Mouse (Mus musculus): ENCODE measurements around the gene Vps11. TPM values are rescaled to one million over a fixed set of nuclear protein-coding genes. Genes with fewer than 3 reads are reported as not detected.

Gene Vps11
- polyA plus RNA-seq, 1 experiment from 2014 or later: 27.6 TPM

DNA sequence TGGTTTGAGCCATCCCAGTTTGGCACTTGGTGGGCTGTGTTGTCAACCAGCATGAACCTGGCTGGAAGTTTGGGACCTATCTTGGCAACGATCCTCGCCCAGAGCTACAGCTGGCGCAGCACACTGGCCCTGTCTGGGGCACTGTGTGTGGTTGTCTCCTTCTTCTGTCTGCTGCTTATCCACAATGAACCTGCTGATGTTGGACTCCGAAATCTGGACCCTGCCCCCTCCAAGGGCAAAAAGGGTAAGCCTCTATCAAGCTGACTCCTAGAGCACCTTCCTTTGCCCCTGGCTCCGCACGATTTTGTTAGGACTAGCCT lies 38.3 kb upstream of the Vps11 start:
- ATAC-seq (replicated peaks; ENCODE audit: insufficient number of reproducible peaks, low FRiP score, low TSS enrichment, low read depth): no peak
- Histone ChIP-seq H3K4me1 (ENCODE audit: control insufficient read depth, insufficient read depth, low read length) (peaks cover 3% of the 10 kb centered on the region; the same call in 1 of the 2 replicates), H3K4me2 (ENCODE audit: low read depth, low read length) (no peak overlapping the region), H3K27ac (replicated peaks; ENCODE audit: low read depth, low read length) (no peak overlapping the region), H3K36me3 (replicated peaks; ENCODE audit: control insufficient read depth, insufficient read depth, low read depth, low read length) (peaks cover 2% of the 10 kb centered on the region; the same call in 1 of the 2 replicates), H3K27me3 (ENCODE audit: control insufficient read depth, insufficient read depth, low read length) (no peaks in the 10 kb centered on the region), H3K9me3 (replicated peaks; ENCODE audit: control insufficient read depth, low read length) (no peaks in the 10 kb centered on the region), H3K4me3 (ENCODE audit: low read depth, low read length) (no peak overlapping the region), H3K9ac (replicated peaks; ENCODE audit: low read length) (no peak overlapping the region)
- 90% methylated on average over 6 of the region's 6 CpGs for WGBS
- DNase-seq (ENCODE audit: low spot score): no peak

DNA sequence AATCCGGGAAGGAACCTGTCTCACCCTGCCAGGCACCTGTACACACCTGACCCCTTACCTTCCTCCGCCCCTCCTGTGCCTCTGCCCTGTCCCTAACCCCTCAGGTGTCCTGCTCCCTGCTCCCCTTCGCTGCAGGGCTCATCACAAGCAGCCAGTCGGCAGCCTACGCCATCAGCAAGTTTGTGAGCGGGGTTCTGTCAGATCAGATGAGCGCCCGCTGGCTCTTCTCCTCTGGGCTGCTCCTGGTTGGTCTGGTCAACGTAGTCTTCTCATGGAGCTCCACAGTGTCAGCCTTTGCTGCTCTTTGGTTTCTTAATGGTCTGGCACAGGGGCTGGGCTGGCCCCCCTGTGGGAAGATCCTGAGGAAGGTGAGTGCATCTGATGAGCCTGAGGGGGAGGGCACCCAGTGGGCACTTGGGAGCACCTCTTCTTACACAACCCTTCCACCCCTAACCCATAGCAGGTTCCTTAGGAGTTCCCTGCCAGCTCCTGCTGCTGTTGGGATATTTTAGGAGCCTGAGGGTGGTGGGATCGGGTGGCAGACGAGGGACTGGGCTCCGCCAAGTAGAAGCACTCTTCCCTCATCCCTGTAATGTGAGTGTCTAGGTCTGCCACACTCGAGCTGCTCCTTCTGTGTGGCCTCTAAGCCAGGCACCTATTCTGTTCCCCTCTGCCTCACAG lies 37.8 kb upstream of the Vps11 start:
- no peak for DNase-seq (ENCODE audit: low spot score)
- H3K27ac ChIP-seq (replicated peaks; ENCODE audit: low read depth, low read length): no peak overlapping the region
- H3K4me2 ChIP-seq (ENCODE audit: low read depth, low read length): no peak overlapping the region
- no peak overlapping the region for H3K9ac ChIP-seq (replicated peaks; ENCODE audit: low read length)
- no peak overlapping the region for H3K4me3 ChIP-seq (ENCODE audit: low read depth, low read length)
- no peaks in the 10 kb centered on the region for H3K27me3 ChIP-seq (ENCODE audit: control insufficient read depth, insufficient read depth, low read length)
- peaks cover 3% of the 10 kb centered on the region; the same call in 1 of the 2 replicates for H3K4me1 ChIP-seq (ENCODE audit: control insufficient read depth, insufficient read depth, low read length)
- peaks cover 2% of the 10 kb centered on the region; the same call in 1 of the 2 replicates for H3K36me3 ChIP-seq (replicated peaks; ENCODE audit: control insufficient read depth, insufficient read depth, low read depth, low read length)
- H3K9me3 ChIP-seq (replicated peaks; ENCODE audit: control insufficient read depth, low read length): no peaks in the 10 kb centered on the region
- no peak for ATAC-seq (replicated peaks; ENCODE audit: insufficient number of reproducible peaks, low FRiP score, low TSS enrichment, low read depth)
- 80% methylated on average over 13 of the region's 13 CpGs for WGBS

DNA sequence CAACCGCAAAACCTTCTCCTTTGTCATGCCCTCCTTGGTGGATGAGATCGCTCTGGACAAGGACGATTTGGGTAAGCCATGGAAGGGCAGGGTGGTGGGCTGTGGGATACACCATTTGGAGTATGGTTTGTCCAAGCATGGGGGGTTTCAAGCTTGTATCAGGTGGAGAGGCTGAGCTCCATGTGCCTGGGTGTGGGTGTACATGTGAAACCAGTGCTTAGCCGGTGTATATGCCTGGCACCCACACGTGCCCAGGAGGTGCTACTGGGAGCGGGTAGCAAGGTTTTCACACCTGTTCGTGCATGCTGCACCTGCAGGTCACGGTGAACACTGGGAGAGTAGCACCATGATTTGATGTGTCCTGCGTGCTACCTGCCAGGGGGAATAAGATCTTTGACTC lies 37.1 kb upstream of the Vps11 start:
- Histone ChIP-seq H3K27me3 (ENCODE audit: control insufficient read depth, insufficient read depth, low read length) (no peaks in the 10 kb centered on the region), H3K9ac (replicated peaks; ENCODE audit: low read length) (no peak overlapping the region), H3K4me2 (ENCODE audit: low read depth, low read length) (no peak overlapping the region), H3K4me1 (ENCODE audit: control insufficient read depth, insufficient read depth, low read length) (peaks cover 3% of the 10 kb centered on the region; the same call in 1 of the 2 replicates), H3K27ac (replicated peaks; ENCODE audit: low read depth, low read length) (no peak overlapping the region), H3K9me3 (replicated peaks; ENCODE audit: control insufficient read depth, low read length) (no peaks in the 10 kb centered on the region), H3K4me3 (ENCODE audit: low read depth, low read length) (no peak overlapping the region), H3K36me3 (replicated peaks; ENCODE audit: control insufficient read depth, insufficient read depth, low read depth, low read length) (peaks cover 2% of the 10 kb centered on the region; the same call in 1 of the 2 replicates)
- no peak for ATAC-seq (replicated peaks; ENCODE audit: insufficient number of reproducible peaks, low FRiP score, low TSS enrichment, low read depth)
- WGBS: 78% methylated on average over 9 of the region's 9 CpGs
- no peak for DNase-seq (ENCODE audit: low spot score)

DNA sequence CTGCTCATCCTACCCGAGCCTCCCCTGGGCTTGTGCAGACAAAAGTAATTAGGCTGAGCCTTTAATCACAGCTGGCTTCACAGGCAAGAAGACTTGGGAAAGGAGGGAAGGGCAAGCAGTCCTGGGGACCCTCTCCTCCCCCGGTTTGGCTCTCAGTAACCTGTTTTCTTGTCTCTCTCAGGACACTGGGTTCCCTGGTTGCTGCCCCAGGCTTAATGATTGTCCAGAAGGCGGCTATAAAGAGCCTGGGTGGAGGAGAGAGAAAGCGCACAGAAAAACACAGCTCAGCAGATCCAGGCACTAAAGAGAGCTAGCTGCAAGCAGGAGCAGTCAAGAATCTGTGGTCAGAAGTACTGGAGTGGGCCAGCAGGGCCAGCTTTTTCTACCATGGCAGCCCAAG lies 36.6 kb upstream of the Vps11 start:
- peaks cover 3% of the 10 kb centered on the region; the same call in 1 of the 2 replicates for H3K4me1 ChIP-seq (ENCODE audit: control insufficient read depth, insufficient read depth, low read length)
- ATAC-seq (replicated peaks; ENCODE audit: insufficient number of reproducible peaks, low FRiP score, low TSS enrichment, low read depth): no peak
- no peaks in the 10 kb centered on the region for H3K9me3 ChIP-seq (replicated peaks; ENCODE audit: control insufficient read depth, low read length)
- WGBS: 19% methylated on average over 4 of the region's 4 CpGs
- peaks cover 2% of the 10 kb centered on the region for H3K36me3 ChIP-seq (replicated peaks; ENCODE audit: control insufficient read depth, insufficient read depth, low read depth, low read length)
- no peak overlapping the region for H3K4me3 ChIP-seq (ENCODE audit: low read depth, low read length)
- peak overlapping the region; percentile 91 for H3K4me2 ChIP-seq (ENCODE audit: low read depth, low read length)
- H3K9ac ChIP-seq (replicated peaks; ENCODE audit: low read length): no peak overlapping the region; the same call in 1 of the 2 replicates
- DNase-seq (ENCODE audit: low spot score): no peak
- no peak overlapping the region for H3K27ac ChIP-seq (replicated peaks; ENCODE audit: low read depth, low read length)
- H3K27me3 ChIP-seq (ENCODE audit: control insufficient read depth, insufficient read depth, low read length): no peaks in the 10 kb centered on the region

DNA sequence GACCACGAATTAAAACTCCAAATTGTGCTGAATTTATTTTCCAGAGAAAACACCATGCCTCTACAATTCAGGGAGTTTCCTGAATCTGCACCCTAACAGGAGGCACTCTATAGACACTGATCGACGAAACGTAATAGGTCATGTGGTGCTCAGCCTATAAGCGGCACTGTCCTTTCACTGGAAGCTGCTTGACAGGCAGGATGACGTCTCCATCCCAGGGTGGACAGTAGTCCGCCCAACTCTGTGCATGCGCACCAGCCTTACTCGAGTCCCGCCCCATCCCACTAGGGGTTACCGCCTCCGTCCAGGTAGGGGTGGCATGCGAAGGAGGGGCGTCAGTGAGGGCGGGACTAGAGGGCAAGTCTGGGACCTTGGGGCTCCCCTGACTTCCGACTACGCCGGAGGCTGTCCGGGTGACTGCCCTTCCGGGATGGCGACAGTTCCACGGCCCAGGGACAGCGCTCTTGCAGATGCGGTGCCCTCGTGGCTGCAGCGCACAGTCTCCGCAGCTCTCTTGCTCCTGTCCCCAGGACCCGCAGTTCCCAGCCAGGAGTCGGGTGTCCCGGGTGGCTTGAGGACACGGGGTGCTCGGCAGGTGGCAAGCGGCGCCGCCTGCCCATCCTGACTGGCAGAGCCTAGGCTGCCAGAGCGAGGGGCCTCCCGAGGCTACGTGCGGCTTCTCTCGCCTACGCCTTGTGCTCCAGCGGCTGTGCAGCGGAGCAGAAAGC lies 35.4 kb upstream of the Vps11 start, which contains the start of gene Slc37a4:
Gene Slc37a4, plus strand, starts transcription at position 169 of the 728 bp plus-strand sequence.
- no peaks in the 10 kb centered on the region for H3K27me3 ChIP-seq (ENCODE audit: control insufficient read depth, insufficient read depth, low read length)
- peaks cover 3% of the 10 kb centered on the region; the same call in 1 of the 2 replicates for H3K4me1 ChIP-seq (ENCODE audit: control insufficient read depth, insufficient read depth, low read length)
- no peaks in the 10 kb centered on the region for H3K9me3 ChIP-seq (replicated peaks; ENCODE audit: control insufficient read depth, low read length)
- peaks cover 2% of the 10 kb centered on the region for H3K36me3 ChIP-seq (replicated peaks; ENCODE audit: control insufficient read depth, insufficient read depth, low read depth, low read length)
- H3K27ac ChIP-seq (replicated peaks; ENCODE audit: low read depth, low read length): 0 out of 2 replicates have a peak within 1 kb of the TSS, but pooled peaks have one; percentile 22
- DNase-seq (ENCODE audit: low spot score): peak; percentile 91
- H3K9ac ChIP-seq (replicated peaks; ENCODE audit: low read length): peak within 1 kb of the TSS; percentile 71
- peak within 1 kb of the TSS; percentile 91 for H3K4me2 ChIP-seq (ENCODE audit: low read depth, low read length)
- H3K4me3 ChIP-seq (ENCODE audit: low read depth, low read length): peak within 1 kb of the TSS; percentile 64
- WGBS: under 1% methylated on average over 41 of the region's 43 CpGs
- ATAC-seq (replicated peaks; ENCODE audit: insufficient number of reproducible peaks, low FRiP score, low TSS enrichment, low read depth): peak; percentile 97

DNA sequence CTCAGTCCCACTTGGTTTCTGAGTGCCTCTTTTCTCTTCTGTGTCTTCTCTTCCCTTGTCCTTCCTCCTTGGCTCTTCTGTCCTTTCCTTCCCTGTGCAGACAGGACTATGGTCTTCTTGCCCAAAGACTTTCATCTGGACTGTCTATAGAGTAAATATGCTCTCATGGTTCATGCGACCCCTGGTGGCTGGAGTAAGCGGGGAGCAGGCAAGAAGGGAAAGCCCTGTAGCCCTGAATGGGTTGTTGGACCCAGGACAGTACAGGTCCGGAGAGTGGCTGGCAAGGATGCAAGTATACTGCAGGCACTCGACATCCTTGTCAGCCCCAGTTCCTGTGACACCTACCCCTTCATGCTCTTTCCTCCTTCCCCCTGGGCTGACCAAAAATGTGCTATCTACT lies 30.0 kb upstream of the Vps11 start:
- H3K4me3 ChIP-seq (ENCODE audit: low read depth, low read length): no peak overlapping the region
- peaks cover 19% of the 10 kb centered on the region for H3K36me3 ChIP-seq (replicated peaks; ENCODE audit: control insufficient read depth, insufficient read depth, low read depth, low read length)
- H3K4me2 ChIP-seq (ENCODE audit: low read depth, low read length): no peak overlapping the region
- no peak overlapping the region for H3K9ac ChIP-seq (replicated peaks; ENCODE audit: low read length)
- WGBS: 49% methylated on average over 4 of the region's 4 CpGs
- no peaks in the 10 kb centered on the region for H3K4me1 ChIP-seq (ENCODE audit: control insufficient read depth, insufficient read depth, low read length)
- peak; percentile 76 for DNase-seq (ENCODE audit: low spot score)
- no peaks in the 10 kb centered on the region for H3K9me3 ChIP-seq (replicated peaks; ENCODE audit: control insufficient read depth, low read length)
- 0 out of 2 replicates have a peak, but pooled peaks have one; percentile 38 for ATAC-seq (replicated peaks; ENCODE audit: insufficient number of reproducible peaks, low FRiP score, low TSS enrichment, low read depth)
- H3K27ac ChIP-seq (replicated peaks; ENCODE audit: low read depth, low read length): no peak overlapping the region
- no peaks in the 10 kb centered on the region for H3K27me3 ChIP-seq (ENCODE audit: control insufficient read depth, insufficient read depth, low read length)

DNA sequence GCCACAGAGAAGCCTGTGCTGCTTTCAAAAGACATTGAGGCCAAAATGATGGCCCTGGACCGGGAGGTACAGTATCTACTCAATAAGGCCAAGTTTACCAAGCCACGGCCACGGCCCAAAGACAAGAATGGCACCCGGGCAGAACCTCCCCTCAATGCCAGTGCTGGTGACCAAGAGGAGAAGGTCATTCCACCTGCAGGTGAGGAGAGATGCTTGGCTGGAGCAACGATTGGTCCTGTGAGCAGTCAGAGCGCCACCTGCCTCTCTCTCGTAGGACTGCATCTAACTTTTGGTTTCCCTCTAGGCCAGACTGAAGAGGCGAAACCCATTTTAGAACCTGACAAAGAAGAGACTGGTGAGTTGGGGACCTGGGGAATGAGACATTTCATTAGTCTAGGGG lies 27.8 kb upstream of the Vps11 start:
- DNase-seq (ENCODE audit: low spot score): peak; percentile 61
- no peaks in the 10 kb centered on the region for H3K4me1 ChIP-seq (ENCODE audit: control insufficient read depth, insufficient read depth, low read length)
- no peak overlapping the region for H3K4me3 ChIP-seq (ENCODE audit: low read depth, low read length)
- no peak overlapping the region for H3K27ac ChIP-seq (replicated peaks; ENCODE audit: low read depth, low read length)
- no peaks in the 10 kb centered on the region for H3K27me3 ChIP-seq (ENCODE audit: control insufficient read depth, insufficient read depth, low read length)
- H3K9ac ChIP-seq (replicated peaks; ENCODE audit: low read length): no peak overlapping the region
- ATAC-seq (replicated peaks; ENCODE audit: insufficient number of reproducible peaks, low FRiP score, low TSS enrichment, low read depth): no peak
- peaks cover 26% of the 10 kb centered on the region for H3K36me3 ChIP-seq (replicated peaks; ENCODE audit: control insufficient read depth, insufficient read depth, low read depth, low read length)
- no peak overlapping the region for H3K4me2 ChIP-seq (ENCODE audit: low read depth, low read length)
- no peaks in the 10 kb centered on the region for H3K9me3 ChIP-seq (replicated peaks; ENCODE audit: control insufficient read depth, low read length)
- 65% methylated on average over 8 of the region's 8 CpGs for WGBS

DNA sequence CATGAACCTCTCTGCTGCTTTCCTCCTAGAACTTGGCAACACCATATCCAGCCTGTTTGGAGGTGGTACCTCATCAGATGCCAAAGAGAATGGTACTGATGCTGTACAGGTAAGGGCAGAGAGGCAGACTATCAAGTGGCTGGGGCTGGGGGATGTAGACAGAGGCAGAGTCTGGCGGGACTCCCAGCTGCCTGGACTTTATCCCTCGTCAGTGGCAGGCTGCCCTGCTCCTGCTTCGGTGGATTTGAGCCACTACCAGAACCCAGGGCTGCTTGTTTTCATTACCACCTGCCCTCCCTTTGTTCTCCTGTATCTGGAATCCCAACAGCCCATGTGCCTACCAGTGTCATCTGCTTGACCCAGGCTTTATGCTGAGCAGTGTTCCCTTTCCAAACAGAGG lies 25.8 kb upstream of the Vps11 start:
- H3K4me1 ChIP-seq (ENCODE audit: control insufficient read depth, insufficient read depth, low read length): no peaks in the 10 kb centered on the region
- H3K9ac ChIP-seq (replicated peaks; ENCODE audit: low read length): no peak overlapping the region
- H3K9me3 ChIP-seq (replicated peaks; ENCODE audit: control insufficient read depth, low read length): no peaks in the 10 kb centered on the region
- no peak overlapping the region for H3K4me3 ChIP-seq (ENCODE audit: low read depth, low read length)
- 72% methylated on average over 3 of the region's 3 CpGs for WGBS
- no peak overlapping the region for H3K27ac ChIP-seq (replicated peaks; ENCODE audit: low read depth, low read length)
- H3K4me2 ChIP-seq (ENCODE audit: low read depth, low read length): no peak overlapping the region
- ATAC-seq (replicated peaks; ENCODE audit: insufficient number of reproducible peaks, low FRiP score, low TSS enrichment, low read depth): no peak
- peaks cover 36% of the 10 kb centered on the region for H3K36me3 ChIP-seq (replicated peaks; ENCODE audit: control insufficient read depth, insufficient read depth, low read depth, low read length)
- H3K27me3 ChIP-seq (ENCODE audit: control insufficient read depth, insufficient read depth, low read length): no peaks in the 10 kb centered on the region
- no peak for DNase-seq (ENCODE audit: low spot score)

Data from embryonic facial prominence, embryonic 11.5 days (tissue).